Mouse (Mus musculus): ENCODE results near the gene Podxl2. TPM values are rescaled to one million over a fixed set of nuclear protein-coding genes. Genes with fewer than 3 reads are reported as not detected.
A peak's percentile ranks its signal among the peaks of the same experiment; 100 is the strongest.

The Podxl2 gene
- polyA plus RNA-seq, 1 experiment from 2014 or later = 36.3 TPM

- peak overlapping the region; percentile 76 for H3K9ac ChIP-seq (ENCODE audit: low read depth, low read length)
- under 1% methylated on average over 22 of the region's 22 CpGs for WGBS
- H3K27me3 ChIP-seq (replicated peaks; ENCODE audit: control insufficient read depth, insufficient read depth, low read length) = no peaks in the 10 kb centered on the region
- TF ChIP-seq CTCF (IDR thresholded peaks at IDR 0.05; ENCODE audit: low read depth) = no peak
- H3K9me3 ChIP-seq (ENCODE audit: control insufficient read depth) = no peaks in the 10 kb centered on the region
- peak overlapping the region; percentile 78 for H3K4me2 ChIP-seq (replicated peaks; ENCODE audit: low read depth)
- peak overlapping the region; percentile 93 for H3K4me3 ChIP-seq (ENCODE audit: low read depth, low read length)
- peaks cover 28% of the 10 kb centered on the region for H3K36me3 ChIP-seq (ENCODE audit: control insufficient read depth, insufficient read depth)
- peak; percentile 23; the same call in 1 of the 2 replicates for ATAC-seq
- peak overlapping the region; percentile 87 for H3K27ac ChIP-seq (ENCODE audit: low read depth, low read length)
- peaks cover 6% of the 10 kb centered on the region; the same call in 1 of the 2 replicates for H3K4me1 ChIP-seq (replicated peaks; ENCODE audit: control insufficient read depth, insufficient read depth, low read length)
These were observed 33.4 kb downstream of the Podxl2 start for GRCm38 (mm10) chr6:88841514-88841780.

GRCm38 (mm10) chr6:88840791-88841513, 33.9 kb downstream of the Podxl2 start:
- Histone ChIP-seq H3K9ac (ENCODE audit: low read depth, low read length) (peak overlapping the region; percentile 76), H3K27me3 (replicated peaks; ENCODE audit: control insufficient read depth, insufficient read depth, low read length) (no peaks in the 10 kb centered on the region), H3K36me3 (ENCODE audit: control insufficient read depth, insufficient read depth) (peaks cover 33% of the 10 kb centered on the region), H3K4me3 (ENCODE audit: low read depth, low read length) (peak overlapping the region; percentile 93), H3K4me1 (replicated peaks; ENCODE audit: control insufficient read depth, insufficient read depth, low read length) (peaks cover 6% of the 10 kb centered on the region; the same call in 1 of the 2 replicates), H3K4me2 (replicated peaks; ENCODE audit: low read depth) (peak overlapping the region; percentile 78), H3K9me3 (ENCODE audit: control insufficient read depth) (no peaks in the 10 kb centered on the region), H3K27ac (ENCODE audit: low read depth, low read length) (peak overlapping the region; percentile 87)
- 48% methylated on average over 9 of the region's 9 CpGs for WGBS
- ATAC-seq = no peak
- TF ChIP-seq CTCF (IDR thresholded peaks at IDR 0.05; ENCODE audit: low read depth) = no peak

- Histone ChIP-seq H3K4me2 (replicated peaks; ENCODE audit: low read depth) (0 out of 2 replicates have a peak overlapping the region, but pooled peaks have one; percentile 78), H3K27me3 (replicated peaks; ENCODE audit: control insufficient read depth, insufficient read depth, low read length) (no peaks in the 10 kb centered on the region), H3K4me1 (replicated peaks; ENCODE audit: control insufficient read depth, insufficient read depth, low read length) (peaks cover 6% of the 10 kb centered on the region; the same call in 1 of the 2 replicates), H3K36me3 (ENCODE audit: control insufficient read depth, insufficient read depth) (peaks cover 40% of the 10 kb centered on the region), H3K9me3 (ENCODE audit: control insufficient read depth) (no peaks in the 10 kb centered on the region), H3K27ac (ENCODE audit: low read depth, low read length) (no peak overlapping the region), H3K9ac (ENCODE audit: low read depth, low read length) (no peak overlapping the region), H3K4me3 (ENCODE audit: low read depth, low read length) (no peak overlapping the region)
- no peak for ATAC-seq
- 72% methylated on average over 3 of the region's 3 CpGs for WGBS
- no peak for TF ChIP-seq CTCF (IDR thresholded peaks at IDR 0.05; ENCODE audit: low read depth)
These were observed 34.6 kb downstream of the Podxl2 start for GRCm38 (mm10) chr6:88840211-88840610.

- H3K4me2 ChIP-seq (replicated peaks; ENCODE audit: low read depth) = no peak overlapping the region
- WGBS = 88% methylated on average over 26 of the region's 26 CpGs
- H3K4me1 ChIP-seq (replicated peaks; ENCODE audit: control insufficient read depth, insufficient read depth, low read length) = peaks cover 6% of the 10 kb centered on the region; the same call in 1 of the 2 replicates
- no peaks in the 10 kb centered on the region for H3K9me3 ChIP-seq (ENCODE audit: control insufficient read depth)
- H3K27ac ChIP-seq (ENCODE audit: low read depth, low read length) = no peak overlapping the region
- no peak for TF ChIP-seq CTCF (IDR thresholded peaks at IDR 0.05; ENCODE audit: low read depth)
- no peak for ATAC-seq
- H3K36me3 ChIP-seq (ENCODE audit: control insufficient read depth, insufficient read depth) = peaks cover 45% of the 10 kb centered on the region
- H3K9ac ChIP-seq (ENCODE audit: low read depth, low read length) = no peak overlapping the region
- H3K27me3 ChIP-seq (replicated peaks; ENCODE audit: control insufficient read depth, insufficient read depth, low read length) = no peaks in the 10 kb centered on the region
- H3K4me3 ChIP-seq (ENCODE audit: low read depth, low read length) = no peak overlapping the region
These were observed 35.5 kb downstream of the Podxl2 start for GRCm38 (mm10) chr6:88839135-88839970.

GRCm38 (mm10) chr6:88838613-88839012, 36.2 kb downstream of the Podxl2 start:
- H3K9ac ChIP-seq (ENCODE audit: low read depth, low read length) = no peak overlapping the region
- H3K4me2 ChIP-seq (replicated peaks; ENCODE audit: low read depth) = no peak overlapping the region
- WGBS = 92% methylated on average over 10 of the region's 10 CpGs
- no peaks in the 10 kb centered on the region for H3K9me3 ChIP-seq (ENCODE audit: control insufficient read depth)
- peaks cover 45% of the 10 kb centered on the region for H3K36me3 ChIP-seq (ENCODE audit: control insufficient read depth, insufficient read depth)
- no peak for ATAC-seq
- H3K27ac ChIP-seq (ENCODE audit: low read depth, low read length) = no peak overlapping the region
- no peak for TF ChIP-seq CTCF (IDR thresholded peaks at IDR 0.05; ENCODE audit: low read depth)
- no peaks in the 10 kb centered on the region for H3K27me3 ChIP-seq (replicated peaks; ENCODE audit: control insufficient read depth, insufficient read depth, low read length)
- H3K4me3 ChIP-seq (ENCODE audit: low read depth, low read length) = no peak overlapping the region
- H3K4me1 ChIP-seq (replicated peaks; ENCODE audit: control insufficient read depth, insufficient read depth, low read length) = peaks cover 6% of the 10 kb centered on the region; the same call in 1 of the 2 replicates

GRCm38 (mm10) chr6:88837999-88838398, 36.8 kb downstream of the Podxl2 start:
- WGBS = 96% methylated on average over 12 of the region's 12 CpGs
- no peak overlapping the region for H3K4me3 ChIP-seq (ENCODE audit: low read depth, low read length)

More at GRCm38 (mm10) chr6:88837999-88838398, 36.8 kb downstream of the Podxl2 start:
- H3K9me3 ChIP-seq (ENCODE audit: control insufficient read depth) = no peaks in the 10 kb centered on the region
- H3K27me3 ChIP-seq (replicated peaks; ENCODE audit: control insufficient read depth, insufficient read depth, low read length) = no peaks in the 10 kb centered on the region
- TF ChIP-seq CTCF (IDR thresholded peaks at IDR 0.05; ENCODE audit: low read depth) = no peak
- H3K36me3 ChIP-seq (ENCODE audit: control insufficient read depth, insufficient read depth) = peaks cover 45% of the 10 kb centered on the region
- no peak for ATAC-seq
- H3K9ac ChIP-seq (ENCODE audit: low read depth, low read length) = no peak overlapping the region
- peaks cover 6% of the 10 kb centered on the region; the same call in 1 of the 2 replicates for H3K4me1 ChIP-seq (replicated peaks; ENCODE audit: control insufficient read depth, insufficient read depth, low read length)
- H3K4me2 ChIP-seq (replicated peaks; ENCODE audit: low read depth) = no peak overlapping the region
- no peak overlapping the region for H3K27ac ChIP-seq (ENCODE audit: low read depth, low read length)
